Mouse (Mus musculus): ENCODE data around the gene Gm26602. TPM values are rescaled to one million over a fixed set of nuclear protein-coding genes. Genes with fewer than 3 reads are reported as not detected.

Gm26602 gene
- total RNA-seq, 2 experiments from 2014 or later = not detected

- DNase-seq = no peak
Observed at GRCm38 (mm10) chr10:79917532-79918100, 7.0 kb downstream of the Gm26602 start.

- peak; percentile 22 for DNase-seq
Observed at GRCm38 (mm10) chr10:79918231-79919078, 7.8 kb downstream of the Gm26602 start.

- DNase-seq = peak; percentile 7
Observed at GRCm38 (mm10) chr10:79919251-79919849, 8.7 kb downstream of the Gm26602 start.

- no peak for DNase-seq
Observed at GRCm38 (mm10) chr10:79920056-79920890, 9.6 kb downstream of the Gm26602 start.

GRCm38 (mm10) chr10:79920958-79921535 is 10.4 kb downstream of the Gm26602 start, which contains the start of gene R3hdm4:
Gene R3hdm4 (minus strand): TSS chr10:79921208.
- no peak for DNase-seq

- DNase-seq = peak; percentile 6
Observed at GRCm38 (mm10) chr10:79921572-79921971, 10.9 kb downstream of the Gm26602 start.

GRCm38 (mm10) chr10:79924998-79925784 is 14.5 kb downstream of the Gm26602 start:
- DNase-seq = peak; percentile 83

- DNase-seq = peak; percentile 20
Observed at GRCm38 (mm10) chr10:79925785-79926490, 15.3 kb downstream of the Gm26602 start.

- peak; percentile 88 for DNase-seq
Observed at GRCm38 (mm10) chr10:79926491-79927323, 16.1 kb downstream of the Gm26602 start, which contains the start of gene Arid3a. Gene Arid3a (plus strand): TSS chr10:79927043.

GRCm38 (mm10) chr10:79927324-79928029 is 16.8 kb downstream of the Gm26602 start:
- peak; percentile 48 for DNase-seq

GRCm38 (mm10) chr10:79928030-79928694 is 17.5 kb downstream of the Gm26602 start:
- DNase-seq = no peak

- DNase-seq = no peak
Observed at GRCm38 (mm10) chr10:79928907-79929701, 18.4 kb downstream of the Gm26602 start.

- no peak for DNase-seq
Observed at GRCm38 (mm10) chr10:79929967-79930825, 19.5 kb downstream of the Gm26602 start.

- DNase-seq = no peak
Observed at GRCm38 (mm10) chr10:79930826-79931186, 20.1 kb downstream of the Gm26602 start.

GRCm38 (mm10) chr10:79931797-79932196 is 21.1 kb downstream of the Gm26602 start:
- no peak for DNase-seq

- peak; percentile 85 for DNase-seq
Observed at GRCm38 (mm10) chr10:79932736-79933135, 22.1 kb downstream of the Gm26602 start.

Data from gastrocnemius, postnatal 25 days (tissue).